Mouse (Mus musculus): Measurements from ENCODE around the gene Hist2h2ac. TPM values are rescaled to one million over a fixed set of nuclear protein-coding genes. Genes with fewer than 3 reads are reported as not detected.
"Not testable (repeated sequence)": the region's sequence is repeated elsewhere in the genome, so short reads cannot be mapped to it uniquely, and the experiment has no call there.

Hist2h2ac gene
- polyA plus RNA-seq, 1 experiment from 2014 or later: 13.8 TPM

DNA sequence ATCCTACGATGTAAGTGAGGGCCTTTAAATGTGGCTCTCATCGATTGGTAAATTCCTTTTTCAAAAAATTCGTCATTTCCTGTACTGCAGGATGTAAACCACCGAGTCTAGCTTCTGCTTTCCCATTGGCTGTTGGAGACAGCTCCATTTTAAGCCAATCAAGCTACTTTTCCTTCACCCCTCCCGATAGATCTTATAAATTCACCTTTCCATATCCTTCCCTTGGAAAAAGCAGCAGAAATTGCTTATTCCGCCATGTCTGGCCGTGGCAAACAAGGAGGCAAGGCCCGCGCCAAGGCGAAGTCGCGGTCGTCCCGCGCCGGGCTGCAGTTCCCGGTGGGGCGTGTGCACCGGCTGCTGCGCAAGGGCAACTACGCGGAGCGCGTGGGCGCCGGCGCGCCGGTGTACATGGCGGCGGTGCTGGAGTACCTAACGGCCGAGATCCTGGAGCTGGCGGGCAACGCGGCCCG lies 984 bp downstream of the Hist2h2ac start, which contains the start of the genes Bola1 and Hist2h2ab:
TSS of gene Bola1 (minus strand) at position 49 of the 470 bp plus-strand sequence.
TSS of gene Hist2h2ab (plus strand) at position 205 of the 470 bp plus-strand sequence.
- Histone ChIP-seq H3K4me2 (peak within 1 kb of the TSS; percentile 72), H3K9me3 (no peaks in the 10 kb centered on the region), H3K27me3 (no peaks in the 10 kb centered on the region), H3K27ac (peak within 1 kb of the TSS; percentile 99), H3K36me3 (replicated peaks) (no peaks in the 10 kb centered on the region), H3K9ac (peak within 1 kb of the TSS; percentile 87), H3K4me1 (peaks cover 37% of the 10 kb centered on the region), H3K4me3 (replicated peaks) (peak within 1 kb of the TSS; percentile 62)
- ATAC-seq (ENCODE audit: low FRiP score): peak; percentile 92
- under 1% methylated on average over 37 of the region's 37 CpGs for WGBS

DNA sequence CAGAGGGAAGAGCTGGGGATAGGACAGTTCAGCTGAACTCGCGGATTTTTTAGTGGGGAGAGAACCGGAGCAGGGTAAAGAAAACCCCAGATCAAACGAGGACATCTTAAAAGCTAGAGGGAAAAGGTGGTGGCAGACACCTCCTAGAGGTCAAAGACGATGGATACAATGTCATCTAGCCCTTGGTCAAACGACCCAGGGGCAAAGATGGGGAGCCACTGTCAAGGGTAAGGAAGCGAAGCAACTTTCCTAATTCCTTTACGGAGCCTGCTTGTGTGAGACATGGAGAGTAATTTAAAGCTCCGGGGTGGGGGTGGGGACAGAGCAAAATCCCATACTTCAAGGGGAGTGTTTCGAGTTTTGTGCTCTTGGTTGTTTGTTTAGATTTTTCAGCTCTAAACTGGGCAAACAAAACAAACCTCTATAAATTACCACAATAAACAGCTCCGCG lies 1.5 kb downstream of the Hist2h2ac start:
- peak overlapping the region; percentile 99 for H3K27ac ChIP-seq
- peak; percentile 24 for ATAC-seq (ENCODE audit: low FRiP score)
- under 1% methylated on average over 12 of the region's 12 CpGs for WGBS
- no peaks in the 10 kb centered on the region for H3K27me3 ChIP-seq
- no peaks in the 10 kb centered on the region for H3K36me3 ChIP-seq (replicated peaks)
- H3K4me2 ChIP-seq: peak overlapping the region; percentile 72
- H3K4me1 ChIP-seq: peaks cover 34% of the 10 kb centered on the region
- H3K9ac ChIP-seq: peak overlapping the region; percentile 87
- peak overlapping the region; percentile 62 for H3K4me3 ChIP-seq (replicated peaks)
- H3K9me3 ChIP-seq: no peaks in the 10 kb centered on the region

DNA sequence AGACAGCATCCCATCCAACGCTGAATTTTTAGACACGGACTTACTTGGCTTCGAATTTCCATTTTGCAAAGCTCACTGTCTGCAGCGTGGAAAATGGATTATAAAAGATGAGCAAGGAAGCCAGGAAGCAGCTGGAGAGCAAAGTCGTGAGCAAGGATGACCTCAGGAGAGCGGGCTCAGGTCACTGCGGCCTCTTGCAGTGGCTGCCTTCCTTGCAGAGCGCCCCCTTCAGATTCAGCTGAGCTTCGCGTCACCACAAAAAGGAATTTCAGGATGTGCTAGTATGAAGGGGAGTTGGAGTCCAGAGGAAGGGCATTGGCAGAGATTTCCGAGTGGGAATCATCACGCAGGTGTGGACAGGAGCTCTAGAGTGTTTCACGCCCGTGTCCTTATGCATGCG lies 11.4 kb downstream of the Hist2h2ac start:
- no peak for ATAC-seq (ENCODE audit: low FRiP score)
- H3K4me3 ChIP-seq (replicated peaks): no peak overlapping the region
- no peak overlapping the region for H3K4me2 ChIP-seq
- 23% methylated on average over 15 of the region's 15 CpGs for WGBS
- no peaks in the 10 kb centered on the region for H3K9me3 ChIP-seq
- H3K4me1 ChIP-seq: peaks cover 3% of the 10 kb centered on the region; the same call in 1 of the 2 replicates
- no peaks in the 10 kb centered on the region for H3K36me3 ChIP-seq (replicated peaks)
- 0 out of 2 replicates have a peak, but pooled peaks cover 3% of the 10 kb centered on the region for H3K27me3 ChIP-seq
- H3K27ac ChIP-seq: no peak overlapping the region
- no peak overlapping the region for H3K9ac ChIP-seq

DNA sequence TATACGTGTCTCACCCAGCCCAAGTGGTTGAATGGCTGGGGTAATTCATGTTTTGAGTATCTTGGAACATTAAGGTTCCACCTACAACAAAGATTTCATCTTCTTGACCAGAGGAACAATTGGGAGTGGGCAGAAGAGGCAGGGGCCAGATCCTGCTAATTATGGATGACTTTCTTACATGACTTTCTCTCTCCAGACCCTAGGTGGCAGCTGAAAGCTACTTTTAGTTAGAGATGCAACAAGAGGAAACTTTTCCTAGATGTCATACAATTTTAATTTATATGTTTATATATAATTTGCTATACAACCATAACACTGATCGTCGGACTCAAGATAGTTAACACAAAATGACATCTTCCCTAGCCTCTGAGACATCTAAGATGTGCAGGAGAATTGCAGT lies 12.9 kb downstream of the Hist2h2ac start:
- Histone ChIP-seq H3K4me2 (no peak overlapping the region), H3K27ac (no peak overlapping the region), H3K36me3 (replicated peaks) (no peaks in the 10 kb centered on the region), H3K4me3 (replicated peaks) (no peak overlapping the region), H3K27me3 (0 out of 2 replicates have a peak, but pooled peaks cover 3% of the 10 kb centered on the region), H3K9ac (no peak overlapping the region), H3K4me1 (peaks cover 3% of the 10 kb centered on the region; the same call in 1 of the 2 replicates), H3K9me3 (no peaks in the 10 kb centered on the region)
- no peak for ATAC-seq (ENCODE audit: low FRiP score)
- 86% methylated on average over 3 of the region's 3 CpGs for WGBS

DNA sequence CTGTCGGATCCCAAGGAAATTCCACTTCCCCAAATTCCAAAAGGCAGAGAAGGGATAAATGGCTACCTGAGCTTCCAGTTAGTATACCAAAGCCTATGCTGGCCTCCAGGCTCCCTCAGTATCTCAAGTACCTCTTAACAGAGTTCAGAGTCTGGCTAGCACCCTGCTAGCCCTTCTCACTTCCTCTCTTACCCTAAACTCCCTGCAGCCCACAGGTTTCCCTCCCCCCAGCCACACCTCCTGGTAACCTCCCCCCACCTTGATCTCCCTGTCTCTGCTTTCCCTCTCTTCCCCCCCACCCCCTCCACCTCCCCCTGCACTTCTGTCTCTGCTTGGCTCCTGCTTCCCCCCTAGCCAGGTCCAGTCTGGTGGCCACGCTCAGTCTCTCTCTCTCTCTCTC lies 20.9 kb downstream of the Hist2h2ac start:
- ATAC-seq (ENCODE audit: low FRiP score): no peak
- 85% methylated on average over 2 of the region's 2 CpGs for WGBS

DNA sequence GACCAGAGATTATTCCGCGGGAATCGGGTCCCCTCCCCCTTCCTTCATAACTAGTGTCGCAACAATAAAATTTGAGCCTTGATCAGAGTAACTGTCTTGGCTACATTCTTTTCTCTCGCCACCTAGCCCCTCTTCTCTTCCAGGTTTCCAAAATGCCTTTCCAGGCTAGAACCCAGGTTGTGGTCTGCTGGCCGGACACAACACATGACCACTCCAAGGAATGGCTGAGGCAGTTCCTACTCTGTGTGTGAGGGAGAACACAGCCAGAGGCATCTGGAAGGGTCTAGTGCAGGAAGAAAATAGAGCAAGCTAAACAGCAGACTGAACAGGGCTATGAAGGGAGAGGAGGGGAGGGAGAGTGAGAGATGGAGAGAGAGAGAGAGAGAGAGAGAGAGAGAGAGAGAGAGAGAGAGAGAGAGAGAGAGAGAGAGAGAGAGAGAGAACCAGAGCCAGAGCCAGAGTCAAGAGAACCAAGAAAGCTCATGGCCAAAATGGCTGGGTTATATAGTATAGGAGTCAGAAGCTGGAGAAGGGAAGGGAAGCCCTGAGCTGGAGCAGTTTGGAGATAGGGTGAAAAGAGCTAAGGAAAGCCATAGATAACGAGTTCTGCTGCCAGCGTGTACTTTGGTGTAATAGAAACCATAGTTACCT lies 22.0 kb downstream of the Hist2h2ac start:
- not testable (repeated sequence) for H3K9me3 ChIP-seq; H3K27ac ChIP-seq; H3K4me3 ChIP-seq (replicated peaks); H3K9ac ChIP-seq; ATAC-seq (ENCODE audit: low FRiP score); H3K27me3 ChIP-seq; H3K36me3 ChIP-seq (replicated peaks)
- peak overlapping the region; percentile 94; the same call in 1 of the 2 replicates for H3K4me2 ChIP-seq
- WGBS: 29% methylated on average over 8 of the region's 8 CpGs
- H3K4me1 ChIP-seq: peaks cover 14% of the 10 kb centered on the region

More for the DNA sequence above, 20.9 kb downstream of the Hist2h2ac start:
- Histone ChIP-seq H3K36me3 (replicated peaks) (peaks cover 4% of the 10 kb centered on the region; the same call in 1 of the 2 replicates), H3K27me3 (peaks cover 10% of the 10 kb centered on the region), H3K9me3 (peaks cover 4% of the 10 kb centered on the region; the same call in 1 of the 2 replicates), H3K4me1 (peaks cover 14% of the 10 kb centered on the region), H3K4me2 (no peak overlapping the region), H3K27ac (no peak overlapping the region), H3K9ac (no peak overlapping the region), H3K4me3 (replicated peaks) (no peak overlapping the region)

DNA sequence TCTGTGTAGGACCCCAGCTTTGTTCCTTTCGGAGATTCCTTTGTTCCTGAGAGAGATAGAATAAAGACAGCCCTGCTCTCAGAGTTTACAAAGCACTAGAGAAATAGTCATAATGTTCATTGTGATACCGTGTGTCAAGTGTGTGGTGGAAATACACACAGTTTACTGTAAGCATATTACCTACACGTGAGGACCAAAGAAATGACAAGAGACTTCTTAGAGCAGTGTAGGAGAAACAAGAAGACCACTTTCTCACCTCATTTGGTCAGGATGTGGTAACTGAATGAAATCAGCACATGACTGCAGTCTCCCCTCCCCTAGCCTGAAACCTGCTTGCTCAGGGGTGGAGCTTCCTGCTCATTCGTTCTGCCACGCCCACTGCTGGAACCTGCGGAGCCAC lies 22.5 kb downstream of the Hist2h2ac start:
- Histone ChIP-seq H3K4me3 (replicated peaks) (peak overlapping the region; percentile 64), H3K27me3 (peaks cover 10% of the 10 kb centered on the region), H3K4me2 (peak overlapping the region; percentile 94), H3K9ac (0 out of 2 replicates have a peak overlapping the region, but pooled peaks have one; percentile 92), H3K9me3 (peaks cover 4% of the 10 kb centered on the region; the same call in 1 of the 2 replicates), H3K36me3 (replicated peaks) (peaks cover 4% of the 10 kb centered on the region; the same call in 1 of the 2 replicates), H3K4me1 (peaks cover 14% of the 10 kb centered on the region), H3K27ac (no peak overlapping the region)
- WGBS: 2% methylated on average over 6 of the region's 6 CpGs
- peak; percentile 27; the same call in 1 of the 2 replicates for ATAC-seq (ENCODE audit: low FRiP score)

DNA sequence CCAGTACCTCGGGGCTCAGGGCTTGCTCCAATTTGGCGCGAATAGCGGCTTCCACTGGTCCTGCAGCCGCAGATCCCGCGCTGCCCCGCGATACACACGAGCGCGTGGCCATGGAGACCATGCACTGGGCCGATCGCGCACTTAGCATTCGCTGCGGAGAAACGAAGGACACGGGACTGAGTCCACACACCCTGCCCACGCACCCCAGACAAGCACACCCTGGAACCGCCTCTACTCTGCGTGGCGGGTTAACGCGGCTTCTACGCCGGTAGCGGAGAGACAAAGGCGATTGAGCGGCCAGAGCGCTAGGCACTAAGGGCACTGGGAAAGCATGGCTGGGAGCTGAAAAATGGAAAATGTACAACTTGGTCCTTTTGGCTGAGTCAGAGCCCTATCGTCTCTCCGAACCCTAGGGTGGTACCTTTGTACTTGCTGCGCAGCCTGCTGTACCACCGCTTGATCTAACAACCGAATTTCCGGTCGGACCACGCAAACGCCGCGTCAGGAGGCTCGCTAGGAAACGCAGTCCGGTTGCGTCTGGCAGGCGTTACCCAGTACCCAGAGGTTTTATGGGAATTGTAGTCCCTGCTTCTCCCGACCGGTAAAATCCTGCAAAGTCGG lies 23.4 kb downstream of the Hist2h2ac start:
- peak; percentile 95 for ATAC-seq (ENCODE audit: low FRiP score)

DNA sequence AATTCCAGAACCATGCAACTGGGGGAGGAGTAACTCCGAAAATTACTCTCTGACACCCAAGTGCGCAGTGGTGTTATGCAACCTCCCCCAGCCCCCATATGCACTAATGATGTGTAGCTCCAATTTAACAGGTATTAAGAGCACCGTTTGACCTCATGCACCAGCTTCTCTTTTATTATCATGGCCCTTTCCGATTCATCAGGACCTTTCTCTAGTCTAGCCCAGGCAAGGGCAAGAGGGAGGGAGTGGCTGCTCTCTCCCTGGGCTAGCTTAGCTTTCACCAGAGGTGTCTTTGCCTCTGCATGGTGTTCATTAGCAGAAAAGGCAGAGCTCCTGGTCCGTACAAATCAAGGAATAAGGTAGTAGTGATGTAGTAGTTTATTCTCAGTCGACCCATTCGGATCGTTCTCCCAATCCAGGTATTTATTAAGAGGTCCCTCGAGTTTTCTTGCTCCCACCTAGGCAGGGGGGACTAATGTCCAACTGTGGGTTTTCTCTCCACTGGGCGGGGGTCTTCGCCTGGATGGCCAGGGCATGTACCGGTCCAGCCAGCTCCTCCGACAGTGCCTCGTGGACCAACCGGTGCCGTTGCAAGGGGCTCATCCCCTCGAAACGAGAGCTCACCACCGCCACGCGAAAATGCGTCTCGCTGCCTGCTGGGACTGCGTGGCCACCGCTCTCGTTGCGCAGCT lies 24.1 kb downstream of the Hist2h2ac start:
- Histone ChIP-seq H3K36me3 (replicated peaks) (peaks cover 4% of the 10 kb centered on the region; the same call in 1 of the 2 replicates), H3K9me3 (peaks cover 4% of the 10 kb centered on the region; the same call in 1 of the 2 replicates), H3K4me2 (peak overlapping the region; percentile 94), H3K4me1 (peaks cover 14% of the 10 kb centered on the region), H3K27me3 (peaks cover 10% of the 10 kb centered on the region), H3K4me3 (replicated peaks) (peak overlapping the region; percentile 64), H3K9ac (peak overlapping the region; percentile 92), H3K27ac (peak overlapping the region; percentile 94)
- ATAC-seq (ENCODE audit: low FRiP score): peak; percentile 51
- WGBS: 20% methylated on average over 27 of the region's 27 CpGs

More for the DNA sequence above, 23.4 kb downstream of the Hist2h2ac start:
- H3K4me2 ChIP-seq: peak overlapping the region; percentile 94
- peak overlapping the region; percentile 92 for H3K9ac ChIP-seq
- peaks cover 14% of the 10 kb centered on the region for H3K4me1 ChIP-seq
- peaks cover 4% of the 10 kb centered on the region; the same call in 1 of the 2 replicates for H3K9me3 ChIP-seq
- peak overlapping the region; percentile 94 for H3K27ac ChIP-seq
- H3K27me3 ChIP-seq: peaks cover 10% of the 10 kb centered on the region
- WGBS: under 1% methylated on average over 50 of the region's 50 CpGs
- peaks cover 4% of the 10 kb centered on the region; the same call in 1 of the 2 replicates for H3K36me3 ChIP-seq (replicated peaks)
- H3K4me3 ChIP-seq (replicated peaks): peak overlapping the region; percentile 64

DNA sequence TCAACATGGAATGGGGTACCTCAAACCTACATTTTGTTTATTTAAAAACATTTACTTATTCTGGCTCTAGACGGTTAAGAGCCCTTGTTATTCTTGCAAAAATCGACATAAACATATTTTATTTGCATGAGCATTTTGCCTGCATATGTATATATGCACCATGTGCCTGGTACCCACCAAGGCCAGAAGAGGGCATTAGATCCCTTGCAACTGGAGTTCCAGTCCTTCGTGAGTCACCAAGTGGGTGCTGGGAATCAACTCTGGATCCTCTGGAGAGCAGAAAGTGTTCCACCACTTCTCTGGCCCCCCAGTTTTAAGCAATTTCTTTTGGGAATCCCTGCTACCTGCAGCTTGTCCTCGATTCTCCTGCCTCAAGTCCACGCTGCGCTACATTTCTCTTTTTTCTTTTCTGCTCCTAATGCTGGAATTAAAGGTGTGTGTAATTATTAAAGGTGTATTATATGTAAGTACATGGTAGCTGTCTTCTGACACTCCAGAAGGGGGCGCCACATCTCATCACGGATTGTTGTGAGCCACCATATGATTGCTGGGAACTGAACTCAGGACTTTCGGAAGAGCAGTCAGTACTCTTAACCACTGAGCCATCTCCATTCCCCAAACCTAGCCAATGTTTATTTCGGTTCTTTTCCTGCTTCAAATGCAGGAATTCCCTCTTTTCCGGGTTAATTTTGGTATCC lies 24.9 kb downstream of the Hist2h2ac start:
- peak overlapping the region; percentile 94; the same call in 1 of the 2 replicates for H3K4me2 ChIP-seq
- peaks cover 4% of the 10 kb centered on the region; the same call in 1 of the 2 replicates for H3K9me3 ChIP-seq
- no peak overlapping the region for H3K9ac ChIP-seq
- WGBS: 94% methylated on average over 11 of the region's 11 CpGs
- H3K27me3 ChIP-seq: peaks cover 10% of the 10 kb centered on the region
- H3K27ac ChIP-seq: no peak overlapping the region
- no peak for ATAC-seq (ENCODE audit: low FRiP score)
- peaks cover 14% of the 10 kb centered on the region for H3K4me1 ChIP-seq
- H3K4me3 ChIP-seq (replicated peaks): no peak overlapping the region
- H3K36me3 ChIP-seq (replicated peaks): peaks cover 4% of the 10 kb centered on the region; the same call in 1 of the 2 replicates

DNA sequence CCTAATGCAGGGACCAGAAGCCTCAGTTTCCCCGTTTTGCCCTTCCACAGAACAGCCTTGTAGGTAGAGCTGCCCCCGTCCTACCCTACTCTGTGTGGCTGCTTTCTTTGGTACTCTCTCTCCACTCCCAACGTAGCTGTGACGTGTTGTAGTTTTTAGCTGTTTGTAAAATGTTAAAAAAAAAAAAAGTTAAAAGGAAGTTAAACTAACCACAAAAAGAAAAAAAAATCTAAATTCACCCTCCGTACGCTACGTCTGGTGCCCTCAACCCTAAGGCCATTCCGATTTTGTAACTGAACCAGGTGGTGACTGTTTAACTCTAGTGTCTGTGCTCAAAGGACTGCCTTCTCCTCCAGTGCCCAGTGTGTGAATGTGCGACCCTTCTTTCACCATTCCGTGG lies 25.7 kb downstream of the Hist2h2ac start:
- H3K9me3 ChIP-seq: peaks cover 4% of the 10 kb centered on the region; the same call in 1 of the 2 replicates
- peaks cover 4% of the 10 kb centered on the region; the same call in 1 of the 2 replicates for H3K36me3 ChIP-seq (replicated peaks)
- H3K27ac ChIP-seq: no peak overlapping the region
- 90% methylated on average over 10 of the region's 10 CpGs for whole genome bisulfite sequencing
- no peak overlapping the region for H3K9ac ChIP-seq
- ATAC-seq (ENCODE audit: low FRiP score): no peak
- peaks cover 10% of the 10 kb centered on the region for H3K27me3 ChIP-seq
- peaks cover 14% of the 10 kb centered on the region for H3K4me1 ChIP-seq
- H3K4me3 ChIP-seq (replicated peaks): no peak overlapping the region
- H3K4me2 ChIP-seq: no peak overlapping the region
